Mouse (Mus musculus): Measurements from ENCODE around the gene Fam25c. TPM values are rescaled to one million over a fixed set of nuclear protein-coding genes. Genes with fewer than 3 reads are reported as not detected.
A peak's percentile ranks its signal among the peaks of the same experiment; 100 is the strongest.

Gene Fam25c
- polyA plus RNA-seq, 1 experiment from 2014 or later: not detected

DNA sequence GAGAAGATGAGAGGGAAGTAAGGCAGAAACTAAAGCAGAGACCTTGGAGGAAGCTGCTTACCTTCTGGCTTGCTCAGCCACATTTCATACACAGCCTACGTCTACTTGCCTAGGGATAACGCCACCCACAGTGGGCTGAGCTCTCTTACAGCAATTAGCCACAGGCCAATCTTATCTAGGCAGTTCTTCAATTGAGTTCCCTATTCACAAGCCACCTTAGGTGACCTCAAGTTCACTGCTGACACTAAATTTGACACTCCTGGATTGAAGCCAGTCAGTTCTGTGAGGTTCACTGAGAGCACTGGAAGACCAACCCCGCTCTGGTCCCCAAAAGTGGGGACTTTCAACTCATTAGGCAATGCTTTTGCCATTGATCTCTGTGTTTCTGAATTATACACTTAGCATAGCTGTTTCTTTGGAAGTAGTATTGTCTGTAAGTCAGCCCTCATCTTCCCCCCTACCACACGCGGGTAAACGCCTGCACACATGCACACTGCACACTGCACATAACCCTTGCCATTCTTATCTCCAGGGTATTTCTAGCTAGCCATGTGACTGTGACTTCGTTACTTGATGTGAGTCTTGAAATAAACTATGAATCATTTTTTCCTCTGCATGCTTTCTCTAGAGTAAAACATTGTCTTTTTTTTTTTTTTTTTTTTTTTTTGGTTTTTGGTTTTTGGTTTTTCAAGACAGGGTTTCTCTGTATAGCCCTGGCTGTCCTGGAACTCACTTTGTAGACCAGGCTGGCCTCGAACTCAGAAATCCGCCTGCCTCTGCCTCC lies 27.9 kb upstream of the Fam25c start:
- no peak overlapping the region for H3K4me2 ChIP-seq (replicated peaks; ENCODE audit: low read depth, low read length)
- H3K9ac ChIP-seq (ENCODE audit: low read depth, low read length): no peak overlapping the region
- peaks cover 10% of the 10 kb centered on the region for H3K4me1 ChIP-seq (ENCODE audit: control insufficient read depth, insufficient read depth, low read length)
- no peaks in the 10 kb centered on the region for H3K36me3 ChIP-seq (ENCODE audit: control insufficient read depth, insufficient read depth, low read length)
- no peaks in the 10 kb centered on the region for H3K9me3 ChIP-seq (ENCODE audit: control insufficient read depth, low read length)
- ATAC-seq (ENCODE audit: low FRiP score, low TSS enrichment): no peak
- no peaks in the 10 kb centered on the region for H3K27me3 ChIP-seq (ENCODE audit: control insufficient read depth, insufficient read depth, low read length)
- H3K4me3 ChIP-seq (ENCODE audit: low read length): no peak overlapping the region
- WGBS: 97% methylated on average over 9 of the region's 9 CpGs
- H3K27ac ChIP-seq (ENCODE audit: low read depth, low read length): no peak overlapping the region

DNA sequence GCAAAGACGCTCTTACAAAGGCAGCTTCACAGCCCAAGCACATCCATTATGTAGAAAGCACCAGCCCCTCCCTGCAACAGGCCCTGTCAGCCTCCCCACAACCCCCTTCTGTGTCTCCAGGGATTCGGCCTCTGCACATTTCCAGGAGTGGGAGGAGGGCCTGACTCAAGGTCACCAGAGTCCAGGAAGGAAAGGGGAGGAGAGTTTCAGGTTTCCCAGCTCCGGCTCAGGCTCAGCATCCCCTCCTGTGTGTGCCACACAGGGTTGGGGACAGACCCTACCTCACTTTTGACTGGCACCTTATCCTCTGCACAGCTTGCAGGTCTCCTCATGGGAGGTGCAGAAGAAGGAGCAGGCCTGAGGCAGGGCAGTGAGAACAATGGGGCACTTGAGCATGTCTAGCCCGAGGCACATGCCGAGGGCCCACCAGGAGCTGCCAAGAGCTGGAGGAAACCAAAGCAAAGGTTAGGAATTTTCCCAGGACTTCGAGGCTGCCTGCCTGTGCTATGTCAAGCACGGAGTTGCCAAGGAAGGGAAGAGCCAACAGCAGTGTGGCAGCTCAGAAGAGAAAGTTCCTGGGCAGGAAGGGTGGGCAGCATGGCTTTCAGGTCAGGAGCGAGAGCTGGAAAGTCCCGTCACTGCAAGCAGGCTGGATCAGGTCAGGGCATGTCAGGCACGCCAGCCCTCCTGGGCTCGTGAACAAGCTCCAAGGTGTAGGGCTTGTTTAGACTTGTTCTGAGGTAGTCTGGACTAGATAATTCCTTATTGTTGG lies 23.5 kb upstream of the Fam25c start:
- H3K36me3 ChIP-seq (ENCODE audit: control insufficient read depth, insufficient read depth, low read length): no peaks in the 10 kb centered on the region
- no peaks in the 10 kb centered on the region for H3K27me3 ChIP-seq (ENCODE audit: control insufficient read depth, insufficient read depth, low read length)
- H3K4me1 ChIP-seq (ENCODE audit: control insufficient read depth, insufficient read depth, low read length): peaks cover 21% of the 10 kb centered on the region
- no peak overlapping the region; the same call in 1 of the 2 replicates for H3K4me3 ChIP-seq (ENCODE audit: low read length)
- H3K9ac ChIP-seq (ENCODE audit: low read depth, low read length): 0 out of 2 replicates have a peak overlapping the region, but pooled peaks have one; percentile 23
- no peaks in the 10 kb centered on the region for H3K9me3 ChIP-seq (ENCODE audit: control insufficient read depth, low read length)
- 6% methylated on average over 11 of the region's 11 CpGs for WGBS
- peak overlapping the region; percentile 77 for H3K27ac ChIP-seq (ENCODE audit: low read depth, low read length)
- peak; percentile 83 for ATAC-seq (ENCODE audit: low FRiP score, low TSS enrichment)
- H3K4me2 ChIP-seq (replicated peaks; ENCODE audit: low read depth, low read length): no peak overlapping the region; the same call in 1 of the 2 replicates

DNA sequence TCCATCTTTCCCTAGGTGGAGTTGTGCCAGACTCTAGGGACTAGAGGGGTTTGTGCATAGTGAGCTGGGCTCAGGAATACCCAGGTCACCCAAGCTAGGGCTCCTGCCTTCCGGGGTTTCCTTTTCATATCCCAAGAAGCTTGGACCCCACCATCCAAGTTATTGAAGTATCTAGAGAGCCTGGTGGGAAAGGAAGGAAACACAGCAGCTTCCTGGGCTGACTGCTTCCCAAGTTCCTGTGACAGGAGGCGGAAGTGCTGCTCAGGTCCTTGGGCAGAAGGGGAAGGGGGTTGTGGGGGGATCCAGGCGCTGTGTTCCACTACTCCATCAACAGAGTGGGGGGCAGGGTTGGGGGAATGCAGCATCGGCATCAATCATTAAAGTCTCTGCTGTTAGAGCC lies 21.9 kb upstream of the Fam25c start:
- Histone ChIP-seq H3K4me2 (replicated peaks; ENCODE audit: low read depth, low read length) (peak overlapping the region; percentile 26), H3K27ac (ENCODE audit: low read depth, low read length) (0 out of 2 replicates have a peak overlapping the region, but pooled peaks have one; percentile 30), H3K9me3 (ENCODE audit: control insufficient read depth, low read length) (no peaks in the 10 kb centered on the region), H3K36me3 (ENCODE audit: control insufficient read depth, insufficient read depth, low read length) (no peaks in the 10 kb centered on the region), H3K27me3 (ENCODE audit: control insufficient read depth, insufficient read depth, low read length) (no peaks in the 10 kb centered on the region), H3K4me1 (ENCODE audit: control insufficient read depth, insufficient read depth, low read length) (peaks cover 21% of the 10 kb centered on the region), H3K4me3 (ENCODE audit: low read length) (peak overlapping the region; percentile 14; the same call in 1 of the 2 replicates), H3K9ac (ENCODE audit: low read depth, low read length) (no peak overlapping the region)
- 68% methylated on average over 4 of the region's 4 CpGs for WGBS
- no peak for ATAC-seq (ENCODE audit: low FRiP score, low TSS enrichment)

DNA sequence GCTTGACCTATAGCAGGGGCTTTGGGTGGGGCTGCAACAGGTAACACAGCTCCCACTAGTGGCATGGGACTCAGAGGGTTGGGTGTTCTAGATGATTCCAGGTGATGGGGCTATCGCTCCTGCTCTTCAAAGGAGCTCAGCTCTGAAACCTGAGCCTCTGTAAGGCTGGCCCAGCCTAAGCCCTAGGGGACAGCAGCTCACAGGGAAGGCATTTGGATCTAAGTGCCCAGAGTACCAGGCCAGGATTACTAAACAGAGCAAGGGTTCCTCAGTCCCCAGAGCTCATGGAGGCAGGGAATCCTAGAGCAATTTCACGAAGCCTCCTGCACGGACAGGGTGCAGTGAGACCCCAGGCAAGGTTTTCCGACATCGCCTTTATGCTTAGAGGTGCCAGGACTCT lies 20.7 kb upstream of the Fam25c start:
- Histone ChIP-seq H3K9me3 (ENCODE audit: control insufficient read depth, low read length) (no peaks in the 10 kb centered on the region), H3K27ac (ENCODE audit: low read depth, low read length) (no peak overlapping the region), H3K36me3 (ENCODE audit: control insufficient read depth, insufficient read depth, low read length) (no peaks in the 10 kb centered on the region), H3K27me3 (ENCODE audit: control insufficient read depth, insufficient read depth, low read length) (no peaks in the 10 kb centered on the region), H3K4me3 (ENCODE audit: low read length) (peak overlapping the region; percentile 14), H3K9ac (ENCODE audit: low read depth, low read length) (no peak overlapping the region), H3K4me1 (ENCODE audit: control insufficient read depth, insufficient read depth, low read length) (peaks cover 21% of the 10 kb centered on the region), H3K4me2 (replicated peaks; ENCODE audit: low read depth, low read length) (peak overlapping the region; percentile 26; the same call in 1 of the 2 replicates)
- 78% methylated on average over 5 of the region's 5 CpGs for WGBS
- no peak for ATAC-seq (ENCODE audit: low FRiP score, low TSS enrichment)

DNA sequence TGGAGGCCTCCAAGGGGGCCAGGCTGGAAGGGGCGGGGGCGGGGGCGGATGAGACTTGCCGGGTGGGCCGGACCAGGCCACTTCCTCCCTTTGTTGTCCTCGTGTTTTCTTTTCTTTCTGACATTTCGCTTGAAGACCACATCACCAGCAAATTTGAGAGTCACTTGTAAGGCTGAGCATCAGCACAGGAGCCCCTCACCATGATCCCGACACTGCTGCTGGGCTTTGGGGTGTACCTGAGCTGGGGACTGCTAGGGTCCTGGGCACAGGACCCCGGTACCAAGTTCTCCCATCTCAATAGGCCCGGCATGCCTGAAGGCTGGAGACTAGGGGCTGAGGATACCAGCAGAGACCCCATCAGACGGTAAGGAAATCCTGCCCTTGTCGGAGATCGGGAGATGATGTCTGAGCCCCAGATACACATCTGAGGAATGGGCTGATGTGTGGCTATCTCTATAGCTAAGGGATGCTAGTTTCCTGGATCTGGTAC lies 20.2 kb upstream of the Fam25c start, which contains the start of gene Mmrn2:
Mmrn2 (plus strand) TSS at position 51 of the 490 bp plus-strand sequence.
- H3K4me1 ChIP-seq (ENCODE audit: control insufficient read depth, insufficient read depth, low read length): peaks cover 21% of the 10 kb centered on the region
- H3K27ac ChIP-seq (ENCODE audit: low read depth, low read length): no peak within 1 kb of the TSS
- no peaks in the 10 kb centered on the region for H3K36me3 ChIP-seq (ENCODE audit: control insufficient read depth, insufficient read depth, low read length)
- no peaks in the 10 kb centered on the region for H3K27me3 ChIP-seq (ENCODE audit: control insufficient read depth, insufficient read depth, low read length)
- no peaks in the 10 kb centered on the region for H3K9me3 ChIP-seq (ENCODE audit: control insufficient read depth, low read length)
- no peak for ATAC-seq (ENCODE audit: low FRiP score, low TSS enrichment)
- peak within 1 kb of the TSS; percentile 26; the same call in 1 of the 2 replicates for H3K4me2 ChIP-seq (replicated peaks; ENCODE audit: low read depth, low read length)
- WGBS: 72% methylated on average over 13 of the region's 13 CpGs
- H3K9ac ChIP-seq (ENCODE audit: low read depth, low read length): no peak within 1 kb of the TSS
- peak within 1 kb of the TSS; percentile 14 for H3K4me3 ChIP-seq (ENCODE audit: low read length)

DNA sequence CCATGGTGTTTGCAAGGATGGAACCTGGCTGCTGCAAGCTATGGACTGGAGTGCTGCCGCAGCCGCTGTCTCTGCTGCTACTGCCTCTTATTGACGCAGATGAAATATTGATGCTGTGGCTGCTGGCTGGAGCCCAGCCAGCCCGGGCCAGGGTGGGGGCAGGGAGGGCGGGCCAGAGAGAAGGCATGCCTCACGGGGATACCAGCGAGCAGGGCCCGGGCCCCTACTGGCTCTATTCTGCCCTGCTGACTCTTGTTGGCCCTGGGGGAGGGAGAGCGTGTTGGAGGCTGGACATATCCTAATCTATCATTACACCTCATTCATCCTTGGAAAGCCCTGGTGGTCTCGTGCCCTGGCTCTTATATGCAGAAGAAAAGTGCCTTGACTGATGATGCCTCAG lies 19.3 kb upstream of the Fam25c start, which contains the start of gene Sncg:
Sncg (minus strand) TSS at position 213 of the 400 bp plus-strand sequence.
- no peaks in the 10 kb centered on the region for H3K36me3 ChIP-seq (ENCODE audit: control insufficient read depth, insufficient read depth, low read length)
- H3K4me1 ChIP-seq (ENCODE audit: control insufficient read depth, insufficient read depth, low read length): peaks cover 21% of the 10 kb centered on the region
- H3K27ac ChIP-seq (ENCODE audit: low read depth, low read length): no peak within 1 kb of the TSS
- no peak for ATAC-seq (ENCODE audit: low FRiP score, low TSS enrichment)
- H3K27me3 ChIP-seq (ENCODE audit: control insufficient read depth, insufficient read depth, low read length): no peaks in the 10 kb centered on the region
- H3K4me2 ChIP-seq (replicated peaks; ENCODE audit: low read depth, low read length): peak within 1 kb of the TSS; percentile 1; the same call in 1 of the 2 replicates
- H3K9me3 ChIP-seq (ENCODE audit: control insufficient read depth, low read length): no peaks in the 10 kb centered on the region
- 31% methylated on average over 10 of the region's 10 CpGs for WGBS
- H3K9ac ChIP-seq (ENCODE audit: low read depth, low read length): no peak within 1 kb of the TSS
- peak within 1 kb of the TSS; percentile 14; the same call in 1 of the 2 replicates for H3K4me3 ChIP-seq (ENCODE audit: low read length)

DNA sequence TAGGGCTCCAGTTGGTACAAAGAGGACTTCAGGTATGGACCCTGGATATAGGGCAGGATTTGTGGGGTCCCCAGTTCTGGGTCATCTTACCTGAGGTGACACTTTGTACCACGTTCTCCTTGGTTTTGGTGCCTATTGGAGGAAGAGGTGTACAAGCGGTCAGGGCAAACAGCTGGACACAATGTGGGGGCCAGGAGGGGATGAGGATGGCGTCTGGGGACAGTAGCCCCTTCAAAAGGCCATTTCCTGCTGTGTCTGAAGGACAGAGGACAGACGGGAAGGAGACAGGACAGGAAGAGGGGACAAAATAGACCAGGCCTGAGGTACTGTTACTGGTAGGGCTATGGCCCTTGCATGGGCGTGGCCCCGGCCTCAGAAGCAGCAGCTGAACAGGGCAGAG lies 18.3 kb upstream of the Fam25c start:
- Histone ChIP-seq H3K36me3 (ENCODE audit: control insufficient read depth, insufficient read depth, low read length) (no peaks in the 10 kb centered on the region), H3K9me3 (ENCODE audit: control insufficient read depth, low read length) (no peaks in the 10 kb centered on the region), H3K4me2 (replicated peaks; ENCODE audit: low read depth, low read length) (no peak overlapping the region), H3K9ac (ENCODE audit: low read depth, low read length) (no peak overlapping the region), H3K4me1 (ENCODE audit: control insufficient read depth, insufficient read depth, low read length) (peaks cover 13% of the 10 kb centered on the region), H3K4me3 (ENCODE audit: low read length) (no peak overlapping the region), H3K27me3 (ENCODE audit: control insufficient read depth, insufficient read depth, low read length) (no peaks in the 10 kb centered on the region), H3K27ac (ENCODE audit: low read depth, low read length) (no peak overlapping the region)
- ATAC-seq (ENCODE audit: low FRiP score, low TSS enrichment): no peak
- WGBS: 84% methylated on average over 6 of the region's 6 CpGs

DNA sequence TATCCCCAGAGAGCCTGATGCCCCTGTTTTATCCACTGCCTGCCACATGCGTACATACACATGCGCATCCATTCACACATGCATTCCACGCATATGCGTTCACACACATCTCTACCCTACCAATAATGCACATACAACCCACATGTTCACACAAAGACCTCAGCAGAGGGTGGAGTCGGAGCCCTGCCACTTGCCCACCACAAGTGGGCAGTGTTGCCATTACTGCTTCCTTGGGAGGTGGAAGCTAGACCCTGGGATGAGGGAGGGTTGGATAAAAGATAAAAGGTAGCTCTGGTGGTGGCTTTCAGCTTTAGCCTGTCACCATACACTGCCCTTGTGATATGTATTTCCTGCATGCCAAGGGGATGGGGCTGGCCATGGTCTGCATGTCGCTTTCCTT lies 17.4 kb upstream of the Fam25c start:
- Histone ChIP-seq H3K4me1 (ENCODE audit: control insufficient read depth, insufficient read depth, low read length) (peaks cover 11% of the 10 kb centered on the region; the same call in 1 of the 2 replicates), H3K36me3 (ENCODE audit: control insufficient read depth, insufficient read depth, low read length) (no peaks in the 10 kb centered on the region), H3K9me3 (ENCODE audit: control insufficient read depth, low read length) (no peaks in the 10 kb centered on the region), H3K4me3 (ENCODE audit: low read length) (no peak overlapping the region), H3K27me3 (ENCODE audit: control insufficient read depth, insufficient read depth, low read length) (no peaks in the 10 kb centered on the region), H3K9ac (ENCODE audit: low read depth, low read length) (no peak overlapping the region), H3K4me2 (replicated peaks; ENCODE audit: low read depth, low read length) (no peak overlapping the region), H3K27ac (ENCODE audit: low read depth, low read length) (no peak overlapping the region)
- 89% methylated on average over 6 of the region's 6 CpGs for WGBS
- ATAC-seq (ENCODE audit: low FRiP score, low TSS enrichment): no peak

Measured in kidney, embryonic 14.5 days (tissue).